Mouse (Mus musculus) testis, adult 2 months (tissue): ENCODE data around the gene Rbfox2.

ENCODE experiments used
- CTCF ChIP-seq: fragments of 200-500 bp; IDR thresholded peaks from 2 replicates; pipeline ENCODE4 v1.5.1; 2012; ENCODE audit warnings: low read depth, mild to moderate bottlenecking, inconsistent platforms, low read length, moderate library complexity; ENCODE audit not compliant: control insufficient read depth, insufficient read depth, insufficient replicate concordance
- POLR2A ChIP-seq: fragments of 200-500 bp; IDR thresholded peaks from 2 replicates; pipeline ENCODE4 v1.6.1; 2012; ENCODE audit warnings: low read depth, mild to moderate bottlenecking, inconsistent platforms, low read length, moderate library complexity; ENCODE audit not compliant: control insufficient read depth

DNA sequence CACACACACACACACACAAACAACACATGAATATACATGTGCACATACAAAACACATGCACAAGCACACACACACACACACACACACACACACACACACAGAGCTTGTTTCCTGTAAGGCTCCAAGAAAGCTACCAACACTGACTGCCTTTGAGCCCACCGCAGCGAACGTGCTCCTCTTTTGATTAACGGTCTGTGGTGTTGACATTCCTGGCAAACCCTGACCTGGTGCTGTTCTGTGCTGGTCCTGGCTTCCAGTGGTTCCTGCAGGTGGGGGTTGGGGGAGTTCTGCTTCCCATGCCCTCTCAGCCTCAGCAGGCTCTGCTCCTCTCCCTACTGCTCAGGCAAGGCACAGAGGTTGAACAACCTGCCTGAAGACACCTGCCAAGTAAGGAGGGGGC is 47.0 kb upstream of the Rbfox2 start:
- TF ChIP-seq POLR2A: no peak
- no peak for TF ChIP-seq CTCF
